ENCODE assay signal across 7 mouse cellular contexts in the genomic region with DNA sequence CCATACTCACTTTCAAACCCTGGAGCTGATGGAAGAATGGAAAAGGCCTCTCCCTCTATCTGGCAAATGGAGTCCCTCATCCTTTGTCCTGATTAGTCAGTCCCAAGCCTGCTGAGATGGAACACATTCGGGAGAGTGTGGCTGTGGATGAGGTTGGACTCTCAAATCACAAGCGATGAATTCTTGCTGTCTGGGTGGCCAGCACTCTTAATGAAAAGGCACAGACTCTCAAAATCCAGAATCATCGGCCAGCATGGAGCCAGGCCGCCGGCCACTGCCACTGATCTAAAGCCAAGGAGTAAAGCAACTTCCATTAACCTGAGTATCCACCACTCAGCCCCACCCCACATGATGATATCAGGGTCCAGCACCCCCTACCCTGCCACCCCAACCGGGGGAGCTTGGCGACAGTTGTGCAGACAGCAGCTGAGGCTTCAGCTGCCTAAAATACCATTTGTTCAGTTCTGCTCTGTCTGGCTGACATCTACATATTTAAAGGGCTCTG. TPM values are rescaled to one million over a fixed set of nuclear protein-coding genes. Genes with fewer than 3 reads are reported as not detected.
DNase-seq lines count a peak whose midpoint lies in the region; ATAC-seq and TF ChIP-seq lines count a peak whose summit lies in the region.

No protein-coding gene starts in this region.

- TF ChIP-seq POLR2A in olfactory bulb, adult 2 months (IDR thresholded peaks at IDR 0.05; ENCODE audit: insufficient read depth, low read depth, low read length): no peak

- H3K36me3 ChIP-seq in lung, embryonic 16.5 days (ENCODE audit: control insufficient read depth, insufficient read depth, low read length): no peaks in the 10 kb centered on the region
- no peaks in the 10 kb centered on the region for H3K36me3 ChIP-seq in forebrain, embryonic 10.5 days (replicated peaks)
- H3K36me3 ChIP-seq in intestine, embryonic 14.5 days (ENCODE audit: control insufficient read depth, insufficient read depth, low read length): no peaks in the 10 kb centered on the region

- no peaks in the 10 kb centered on the region for H3K27me3 ChIP-seq in lung, embryonic 16.5 days (ENCODE audit: control insufficient read depth, insufficient read depth, low read depth, low read length)
- H3K27me3 ChIP-seq in forebrain, embryonic 10.5 days (ENCODE audit: poor library complexity, severe bottlenecking): no peaks in the 10 kb centered on the region
- no peaks in the 10 kb centered on the region for H3K27me3 ChIP-seq in intestine, embryonic 14.5 days (replicated peaks; ENCODE audit: control insufficient read depth, insufficient read depth, low read length)

- H3K27ac ChIP-seq in lung, embryonic 16.5 days (ENCODE audit: low read length): peak overlapping the region; percentile 100
- H3K27ac ChIP-seq in forebrain, embryonic 10.5 days: peak overlapping the region; percentile 95
- H3K27ac ChIP-seq in intestine, embryonic 14.5 days (ENCODE audit: low read depth): peak overlapping the region; percentile 98; the same call in 1 of the 2 replicates
- H3K27ac ChIP-seq in olfactory bulb, adult 2 months (ENCODE audit: insufficient read depth, low read depth, low read length): peak overlapping the region; percentile 100

- H3K9me3 ChIP-seq in lung, embryonic 16.5 days (ENCODE audit: control insufficient read depth, low read length): no peaks in the 10 kb centered on the region
- H3K9me3 ChIP-seq in forebrain, embryonic 10.5 days: no peaks in the 10 kb centered on the region
- no peaks in the 10 kb centered on the region for H3K9me3 ChIP-seq in intestine, embryonic 14.5 days (ENCODE audit: control insufficient read depth, low read length)

- peak overlapping the region; percentile 56; the same call in 1 of the 2 replicates for H3K9ac ChIP-seq in lung, embryonic 16.5 days (ENCODE audit: low read length)
- no peak overlapping the region for H3K9ac ChIP-seq in intestine, embryonic 14.5 days (ENCODE audit: low read length)

- H3K4me2 ChIP-seq in lung, embryonic 16.5 days (ENCODE audit: low read depth, low read length): no peak overlapping the region
- no peak overlapping the region for H3K4me2 ChIP-seq in intestine, embryonic 14.5 days (ENCODE audit: low read length)

- no peak overlapping the region for H3K4me3 ChIP-seq in lung, embryonic 16.5 days (ENCODE audit: low read length)
- H3K4me3 ChIP-seq in forebrain, embryonic 10.5 days: no peak overlapping the region; the same call in 1 of the 2 replicates
- no peak overlapping the region for H3K4me3 ChIP-seq in intestine, embryonic 14.5 days (ENCODE audit: low read depth, low read length)
- no peak overlapping the region for H3K4me3 ChIP-seq in olfactory bulb, adult 2 months (ENCODE audit: insufficient read depth, low read depth, low read length)

- H3K4me1 ChIP-seq in lung, embryonic 16.5 days (replicated peaks; ENCODE audit: control insufficient read depth, insufficient read depth, low read length): peaks cover 74% of the 10 kb centered on the region
- peaks cover 76% of the 10 kb centered on the region for H3K4me1 ChIP-seq in forebrain, embryonic 10.5 days
- peaks cover 71% of the 10 kb centered on the region for H3K4me1 ChIP-seq in intestine, embryonic 14.5 days (replicated peaks; ENCODE audit: control insufficient read depth, insufficient read depth, low read length)
- peaks cover 44% of the 10 kb centered on the region for H3K4me1 ChIP-seq in olfactory bulb, adult 2 months (ENCODE audit: control insufficient read depth, insufficient read depth, low read length)

- TF ChIP-seq CTCF in olfactory bulb, adult 2 months (IDR thresholded peaks at IDR 0.05; ENCODE audit: insufficient read depth, low read depth, low read length): no peak

- no peak for ATAC-seq in lung, embryonic 16.5 days (ENCODE audit: low read depth)
- no peak for ATAC-seq in intestine, embryonic 14.5 days (replicated peaks; ENCODE audit: low FRiP score, low TSS enrichment, low read depth)

- DNase-seq in lung, postnatal 10 days: no peak
- no peak for DNase-seq in forebrain, embryonic 10.5 days (ENCODE audit: extremely low spot score, low spot score)
- DNase-seq in intestine, embryonic 14.5 days (ENCODE audit: low spot score): no peak
- DNase-seq in ovary, adult 18-20 months (ENCODE audit: low spot score): no peak
- no peak for DNase-seq in kidney, adult 18-20 months

- WGBS in lung, embryonic 16.5 days: 55% methylated on average over 7 of the region's 7 CpGs
- WGBS in forebrain, embryonic 10.5 days: 58% methylated on average over 7 of the region's 7 CpGs
- WGBS in intestine, embryonic 14.5 days: 52% methylated on average over 7 of the region's 7 CpGs
- 10% methylated on average over 7 of the region's 7 CpGs for WGBS in olfactory bulb, adult 2 months

RNA-seq across cellular contexts. Expression of a gene that starts 13.2 kb away (rescaled TPM):
- 28.8 and 34.2 TPM in 2 replicates for polyA plus RNA-seq in lung, embryonic 16.5 days (2015; fragmentation: Nextera tagmentation; extraction: Ambion mirVana)
- polyA plus RNA-seq in forebrain, embryonic 10.5 days (2016; fragmentation: Nextera tagmentation; extraction: Ambion mirVana): 20.5 and 22.6 TPM in 2 replicates
- 16.3 and 18.4 TPM in 2 replicates for polyA plus RNA-seq in intestine, embryonic 14.5 days (2014; fragmentation: Nextera tagmentation; extraction: Ambion mirVana)
- not detected in 2 replicates for polyA plus RNA-seq in olfactory bulb, adult 2 months (2012; ENCODE audit: insufficient read depth, insufficient read length, low replicate concordance, missing spikeins)

RNA-seq across cellular contexts. Expression of a gene that starts 49.0 kb away (rescaled TPM):
- polyA plus RNA-seq in lung, embryonic 16.5 days (2015; fragmentation: Nextera tagmentation; extraction: Ambion mirVana): 18.9 and 20.2 TPM in 2 replicates
- 39.1 and 40.4 TPM in 2 replicates for polyA plus RNA-seq in forebrain, embryonic 10.5 days (2016; fragmentation: Nextera tagmentation; extraction: Ambion mirVana)
- 16.3 and 16.9 TPM in 2 replicates for polyA plus RNA-seq in intestine, embryonic 14.5 days (2014; fragmentation: Nextera tagmentation; extraction: Ambion mirVana)
- polyA plus RNA-seq in olfactory bulb, adult 2 months (2012; ENCODE audit: insufficient read depth, insufficient read length, low replicate concordance, missing spikeins): 112 TPM in 1 of 2 replicates, not detected in the other

Comparison
In these comparisons a context has a peak if more than half of its experiments do, and no peak if none do; other contexts are left out.
1. RNA of a gene that starts 13.2 kb away (polyA plus RNA-seq): 28.8 to 34.2 TPM in lung, embryonic 16.5 days, 20.5 to 22.6 TPM in forebrain, embryonic 10.5 days and 16.3 to 18.4 TPM in intestine, embryonic 14.5 days; not detected in olfactory bulb, adult 2 months; every median in the first group is over 10 times any median in the second.
2. Peak in every context shown above with its lines, with median percentiles within 50 percentile points of each other: H3K27ac ChIP-seq.